Mouse (Mus musculus): ENCODE data around the gene Mnx1. TPM values are rescaled to one million over a fixed set of nuclear protein-coding genes. Genes with fewer than 3 reads are reported as not detected.

Gene Mnx1
- total RNA-seq (2014; rRNA removed; ENCODE audit: low replicate concordance) (not detected in 2 replicates), polyA plus RNA-seq (2015; fragmentation: Nextera tagmentation; extraction: Ambion mirVana) (not detected in 2 replicates)

DNA sequence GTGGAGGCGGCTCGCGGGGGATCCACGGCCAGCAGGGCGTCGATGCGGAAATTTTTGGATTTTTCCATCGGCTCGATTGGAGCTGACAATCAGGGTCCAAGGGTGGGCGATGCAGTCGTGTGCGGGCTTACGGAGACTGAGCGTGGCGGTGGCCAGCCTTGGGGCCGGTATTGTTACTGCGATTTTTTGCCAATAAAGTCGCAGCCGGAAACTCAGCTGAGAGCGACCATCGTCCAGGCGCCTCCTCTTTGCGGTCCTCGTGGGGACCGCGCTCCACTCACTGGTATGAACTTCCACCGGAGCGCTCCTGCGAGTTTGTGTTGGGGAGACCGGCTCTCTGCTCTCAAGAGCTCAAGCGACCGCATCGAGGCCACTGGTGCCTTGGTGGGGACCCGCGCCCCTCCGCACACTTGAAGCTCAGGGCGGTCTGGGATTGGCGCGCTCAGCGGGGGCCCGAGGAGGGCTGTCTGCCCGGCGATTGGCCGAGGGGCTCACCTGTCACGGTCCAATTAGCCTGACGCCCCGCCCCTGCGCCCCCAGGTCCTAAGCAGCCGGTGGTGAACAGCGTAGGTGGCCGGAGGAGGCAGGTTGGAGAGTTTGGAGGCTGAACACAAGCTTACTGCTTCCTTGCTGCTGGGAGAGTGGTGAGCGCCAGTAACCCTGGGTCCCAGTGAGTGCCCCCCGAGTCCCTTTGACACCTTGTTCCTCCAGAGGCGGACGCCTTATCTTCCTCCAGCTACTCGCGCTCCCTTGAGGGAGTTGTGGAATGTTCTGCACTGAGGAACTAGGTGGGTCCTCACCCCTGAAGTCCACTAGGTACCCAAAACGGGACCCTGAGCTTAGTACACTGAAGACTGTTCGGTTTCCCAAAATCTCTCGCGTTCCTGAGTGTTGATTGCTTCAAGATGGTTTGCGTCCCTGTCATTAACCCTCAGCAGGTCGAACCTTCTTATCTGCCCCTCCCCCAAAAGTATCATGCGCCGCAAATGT lies at the start of gene Mnx1:
TSS of gene Mnx1 (minus strand) at position 263 of the 990 bp plus-strand sequence.
- peak within 1 kb of the TSS; percentile 64 for H3K4me2 ChIP-seq (ENCODE audit: low read depth, low read length)
- no peaks in the 10 kb centered on the region for H3K9me3 ChIP-seq (replicated peaks; ENCODE audit: control insufficient read depth, low read length)
- 2% methylated on average over 65 of the region's 65 CpGs for WGBS
- no peak for TF ChIP-seq CTCF (IDR thresholded peaks at IDR 0.05; ENCODE audit: low read depth)
- TF ChIP-seq EP300 (IDR thresholded peaks at IDR 0.05; ENCODE audit: low read depth): no peak
- H3K4me3 ChIP-seq (ENCODE audit: low read depth, low read length): peak within 1 kb of the TSS; percentile 42
- H3K36me3 ChIP-seq (replicated peaks; ENCODE audit: control insufficient read depth, insufficient read depth, low read length): no peaks in the 10 kb centered on the region
- H3K27me3 ChIP-seq (ENCODE audit: control insufficient read depth, insufficient read depth, low read length): peaks cover 100% of the 10 kb centered on the region
- H3K9ac ChIP-seq (replicated peaks; ENCODE audit: low read depth, low read length): no peak within 1 kb of the TSS
- DNase-seq (ENCODE audit: low spot score) (no peak), ATAC-seq (ENCODE audit: insufficient read depth, low read depth) (0 out of 2 replicates have a peak, but pooled peaks have one; percentile 8)
- H3K4me1 ChIP-seq (ENCODE audit: control insufficient read depth, insufficient read depth): 0 out of 2 replicates have a peak, but pooled peaks cover 6% of the 10 kb centered on the region
- no peak within 1 kb of the TSS for H3K27ac ChIP-seq (ENCODE audit: low read depth)

DNA sequence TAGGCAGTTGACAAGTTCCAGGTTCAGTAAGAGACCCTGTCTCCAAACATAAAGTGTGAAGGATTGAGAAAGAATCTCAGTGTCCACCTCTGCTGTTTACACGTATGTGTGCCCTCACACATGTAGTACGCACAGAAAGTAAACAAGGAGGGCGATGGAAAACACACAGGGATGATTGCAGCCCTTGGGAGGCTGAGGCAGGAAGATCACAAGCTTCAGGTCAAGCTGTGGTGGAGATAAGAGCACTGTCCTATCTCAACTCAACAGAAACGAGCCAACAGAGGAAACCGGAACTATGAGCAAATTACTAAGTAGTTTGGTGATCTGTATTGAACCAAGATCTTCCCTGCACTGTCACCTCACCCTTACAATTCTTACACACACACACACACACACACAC lies 38.2 kb upstream of the Mnx1 start:
- 57% methylated on average over 5 of the region's 5 CpGs for WGBS
- H3K9me3 ChIP-seq (replicated peaks; ENCODE audit: control insufficient read depth, low read length): no peaks in the 10 kb centered on the region
- no peak for ATAC-seq (ENCODE audit: insufficient read depth, low read depth)

GRCm38 (mm10) chr5:29515888-29516287 lies 37.6 kb upstream of the Mnx1 start:
- Histone ChIP-seq H3K4me2 (ENCODE audit: low read depth, low read length) (no peak overlapping the region), H3K4me3 (ENCODE audit: low read depth, low read length) (no peak overlapping the region), H3K27ac (ENCODE audit: low read depth) (no peak overlapping the region), H3K4me1 (ENCODE audit: control insufficient read depth, insufficient read depth) (no peaks in the 10 kb centered on the region), H3K9me3 (replicated peaks; ENCODE audit: control insufficient read depth, low read length) (no peaks in the 10 kb centered on the region), H3K27me3 (ENCODE audit: control insufficient read depth, insufficient read depth, low read length) (no peaks in the 10 kb centered on the region), H3K9ac (replicated peaks; ENCODE audit: low read depth, low read length) (no peak overlapping the region), H3K36me3 (replicated peaks; ENCODE audit: control insufficient read depth, insufficient read depth, low read length) (no peaks in the 10 kb centered on the region)
- 63% methylated on average over 3 of the region's 3 CpGs for WGBS
- DNase-seq (ENCODE audit: low spot score): no peak
- no peak for ATAC-seq (ENCODE audit: insufficient read depth, low read depth)
- TF ChIP-seq EP300 (IDR thresholded peaks at IDR 0.05; ENCODE audit: low read depth) (no peak), CTCF (IDR thresholded peaks at IDR 0.05; ENCODE audit: low read depth) (no peak)

More for the DNA sequence above, 38.2 kb upstream of the Mnx1 start:
- Histone ChIP-seq H3K4me2 (ENCODE audit: low read depth, low read length) (no peak overlapping the region), H3K27ac (ENCODE audit: low read depth) (no peak overlapping the region), H3K36me3 (replicated peaks; ENCODE audit: control insufficient read depth, insufficient read depth, low read length) (no peaks in the 10 kb centered on the region), H3K4me3 (ENCODE audit: low read depth, low read length) (no peak overlapping the region), H3K4me1 (ENCODE audit: control insufficient read depth, insufficient read depth) (no peaks in the 10 kb centered on the region), H3K9ac (replicated peaks; ENCODE audit: low read depth, low read length) (no peak overlapping the region), H3K27me3 (ENCODE audit: control insufficient read depth, insufficient read depth, low read length) (no peaks in the 10 kb centered on the region)
- no peak for DNase-seq (ENCODE audit: low spot score)
- TF ChIP-seq CTCF (IDR thresholded peaks at IDR 0.05; ENCODE audit: low read depth) (no peak), EP300 (IDR thresholded peaks at IDR 0.05; ENCODE audit: low read depth) (no peak)

- peaks cover 7% of the 10 kb centered on the region; the same call in 1 of the 2 replicates for H3K4me1 ChIP-seq (ENCODE audit: control insufficient read depth, insufficient read depth)
- no peaks in the 10 kb centered on the region for H3K36me3 ChIP-seq (replicated peaks; ENCODE audit: control insufficient read depth, insufficient read depth, low read length)
- H3K4me3 ChIP-seq (ENCODE audit: low read depth, low read length): no peak overlapping the region
- H3K4me2 ChIP-seq (ENCODE audit: low read depth, low read length): no peak overlapping the region
- H3K9ac ChIP-seq (replicated peaks; ENCODE audit: low read depth, low read length): no peak overlapping the region
- 24% methylated on average over 3 of the region's 3 CpGs for WGBS
- no peak overlapping the region for H3K27ac ChIP-seq (ENCODE audit: low read depth)
- no peaks in the 10 kb centered on the region for H3K9me3 ChIP-seq (replicated peaks; ENCODE audit: control insufficient read depth, low read length)
- TF ChIP-seq CTCF (IDR thresholded peaks at IDR 0.05; ENCODE audit: low read depth) (no peak), EP300 (IDR thresholded peaks at IDR 0.05; ENCODE audit: low read depth) (no peak)
- DNase-seq (ENCODE audit: low spot score): no peak
- ATAC-seq (ENCODE audit: insufficient read depth, low read depth): no peak
- no peaks in the 10 kb centered on the region for H3K27me3 ChIP-seq (ENCODE audit: control insufficient read depth, insufficient read depth, low read length)
Measured at GRCm38 (mm10) chr5:29507013-29507412, 28.7 kb upstream of the Mnx1 start.

DNA sequence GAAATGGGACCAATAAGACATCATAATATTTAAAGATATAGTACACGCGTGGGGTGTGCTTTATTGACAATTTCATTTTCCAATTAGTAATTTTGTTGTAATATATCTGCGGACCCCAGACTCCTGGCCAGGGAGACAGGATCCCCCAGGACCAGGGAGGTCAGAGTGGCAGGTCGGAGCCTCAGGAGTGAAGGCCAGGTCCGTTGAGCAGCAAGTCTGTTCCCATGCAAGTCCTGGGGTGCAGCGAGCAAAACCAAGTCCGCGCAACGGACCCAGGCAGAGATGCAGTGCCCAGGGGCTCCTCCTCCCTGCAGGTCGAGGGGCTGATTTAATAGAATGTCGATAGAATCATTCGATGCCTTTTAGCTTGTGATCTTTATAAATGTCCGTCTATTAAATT lies 9.1 kb upstream of the Mnx1 start:
- Histone ChIP-seq H3K4me3 (ENCODE audit: low read depth, low read length) (no peak overlapping the region), H3K9me3 (replicated peaks; ENCODE audit: control insufficient read depth, low read length) (no peaks in the 10 kb centered on the region), H3K4me2 (ENCODE audit: low read depth, low read length) (no peak overlapping the region), H3K27me3 (ENCODE audit: control insufficient read depth, insufficient read depth, low read length) (peaks cover 81% of the 10 kb centered on the region), H3K4me1 (ENCODE audit: control insufficient read depth, insufficient read depth) (no peaks in the 10 kb centered on the region), H3K9ac (replicated peaks; ENCODE audit: low read depth, low read length) (no peak overlapping the region), H3K36me3 (replicated peaks; ENCODE audit: control insufficient read depth, insufficient read depth, low read length) (no peaks in the 10 kb centered on the region), H3K27ac (ENCODE audit: low read depth) (no peak overlapping the region)
- DNase-seq (ENCODE audit: low spot score): no peak
- no peak for TF ChIP-seq CTCF (IDR thresholded peaks at IDR 0.05; ENCODE audit: low read depth)
- TF ChIP-seq EP300 (IDR thresholded peaks at IDR 0.05; ENCODE audit: low read depth): no peak
- ATAC-seq (ENCODE audit: insufficient read depth, low read depth): no peak
- 28% methylated on average over 13 of the region's 13 CpGs for WGBS

All from heart, postnatal 0 days (tissue).